Mouse (Mus musculus): ENCODE measurements around the gene Gm20388.
"Not testable (repeated sequence)": the region's sequence is repeated elsewhere in the genome, so short reads cannot be mapped to it uniquely, and the experiment has no call there.

Gm20388 gene

DNA sequence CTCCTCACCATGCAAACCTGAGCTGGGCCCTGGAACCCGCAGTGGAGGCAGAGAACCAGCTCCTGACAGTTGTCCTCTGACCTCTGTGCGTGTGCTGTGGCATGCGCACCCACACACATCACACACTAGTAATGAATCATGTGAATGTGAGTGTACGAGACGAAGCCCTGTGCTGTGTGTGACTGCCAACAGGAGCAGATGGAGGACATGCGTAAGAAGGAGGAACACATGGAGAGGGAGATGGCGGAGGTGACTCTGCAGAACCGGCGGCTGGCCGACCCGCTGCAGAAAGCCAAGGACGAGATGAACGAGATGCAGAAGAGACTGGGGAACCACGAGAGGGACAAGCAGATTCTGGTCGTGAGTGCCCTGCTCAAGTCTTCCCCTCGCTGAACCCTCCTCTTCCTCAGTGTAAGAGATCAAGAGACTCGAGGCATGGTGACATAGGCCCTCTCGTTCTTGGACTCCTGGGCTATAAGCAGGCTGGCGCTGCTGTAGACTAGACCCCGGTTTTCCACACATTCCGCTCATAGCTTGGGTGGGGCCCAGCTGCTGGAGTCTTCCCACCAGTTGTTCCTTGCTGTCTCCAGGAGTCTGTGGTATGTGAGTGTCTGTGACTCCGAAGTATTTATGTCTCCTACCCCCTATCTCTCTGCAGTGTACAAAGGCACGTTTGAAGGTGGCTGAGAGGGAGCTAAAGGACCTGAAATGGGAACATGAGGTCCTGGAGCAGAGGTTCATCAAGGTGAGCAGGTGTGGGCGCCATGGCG, 3617.3 kb downstream of the Gm20388 start:
- DNase-seq = no peak

DNA sequence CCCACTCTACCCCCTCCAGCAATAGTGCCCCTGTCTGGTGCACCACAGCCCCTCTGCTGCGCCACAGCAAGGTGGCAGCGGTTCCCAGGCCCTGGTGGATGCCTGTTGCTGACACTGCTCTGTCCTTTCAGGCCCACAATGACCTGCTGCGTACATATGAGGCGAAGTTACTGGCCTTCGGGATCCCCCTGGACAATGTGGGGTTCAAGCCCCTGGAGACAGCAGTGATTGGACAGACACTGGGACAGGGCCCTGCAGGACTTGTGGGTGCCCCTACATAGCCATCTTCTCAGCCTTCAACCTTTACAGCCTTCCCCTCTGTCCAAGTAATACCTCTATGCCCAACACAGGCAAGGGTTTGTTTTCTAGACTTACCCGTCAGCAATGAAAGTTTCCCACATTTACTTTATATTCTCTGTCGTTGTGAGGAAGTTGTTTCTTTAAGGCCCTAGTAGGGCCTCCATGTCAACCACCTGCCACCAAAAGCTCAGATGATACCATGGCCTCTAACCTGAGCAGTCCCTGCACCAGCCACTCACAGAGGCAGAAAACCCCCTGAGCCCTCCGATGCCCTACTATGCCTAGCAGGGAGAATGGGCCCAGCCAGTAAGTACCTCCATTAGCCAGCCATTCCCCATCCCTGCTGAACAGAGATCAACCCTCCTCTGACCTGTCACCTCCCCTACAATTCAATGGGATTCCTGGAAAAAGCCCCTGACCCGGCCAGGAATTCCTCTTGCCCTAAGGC, 3625.8 kb downstream of the Gm20388 start:
- DNase-seq = no peak

DNA sequence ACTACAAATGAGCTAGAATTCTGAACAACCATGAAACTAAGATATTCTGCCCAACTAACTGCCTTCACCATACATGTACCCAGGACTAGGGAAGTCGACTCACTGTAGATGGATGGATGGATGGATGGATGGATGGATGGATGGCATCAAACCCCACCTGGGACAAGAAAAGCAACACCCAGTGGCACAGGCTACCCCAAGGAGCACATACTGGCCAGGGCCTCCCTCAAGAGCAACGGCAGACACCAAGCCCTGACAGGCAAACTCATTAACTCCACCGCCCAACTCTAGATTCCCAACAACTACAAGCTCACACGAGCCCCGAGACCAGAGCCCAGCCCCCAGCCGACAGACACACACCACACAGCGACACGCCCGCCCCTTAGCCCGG, 3626.3 kb downstream of the Gm20388 start:
- no peak for DNase-seq

DNA sequence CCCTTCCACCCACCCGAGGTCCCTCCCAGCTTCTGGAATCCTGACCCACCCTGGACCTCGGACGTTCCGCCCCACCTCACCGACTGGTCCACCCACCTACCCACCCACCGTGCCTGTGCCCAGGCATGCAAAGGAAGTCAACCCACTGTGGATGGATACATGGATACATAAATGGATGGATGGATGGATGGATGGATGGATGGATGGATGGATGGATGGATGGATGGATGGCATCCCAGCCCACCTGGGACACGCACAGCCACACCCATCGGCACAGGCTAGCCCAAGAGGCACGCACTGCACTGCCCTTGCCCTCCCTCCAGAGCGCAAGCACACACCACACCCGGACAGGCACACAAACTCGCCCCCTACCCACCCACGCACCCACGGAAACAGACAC, 3627.0 kb downstream of the Gm20388 start:
- peak; percentile 34 to 37 for DNase-seq

DNA sequence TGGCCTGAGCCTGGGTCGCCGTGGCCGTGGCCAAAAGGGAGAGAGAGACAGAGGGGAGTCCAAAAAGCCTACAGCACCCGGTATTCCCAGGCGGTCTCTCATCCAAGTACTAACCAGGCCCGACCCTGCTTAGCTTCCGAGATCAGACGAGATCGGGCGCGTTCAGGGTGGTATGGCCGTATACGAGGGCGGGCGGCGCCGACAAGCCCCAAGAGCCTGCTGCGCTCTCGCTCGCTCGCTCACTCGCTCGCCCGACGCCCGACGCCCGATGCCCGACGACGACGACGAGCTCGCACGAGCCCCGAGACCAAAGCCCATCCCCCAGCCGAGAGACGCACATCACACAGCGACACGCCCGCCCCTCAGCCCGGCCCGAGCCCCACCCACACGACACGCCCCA, 3653.6 kb downstream of the Gm20388 start:
- not testable (repeated sequence) for DNase-seq

DNA sequence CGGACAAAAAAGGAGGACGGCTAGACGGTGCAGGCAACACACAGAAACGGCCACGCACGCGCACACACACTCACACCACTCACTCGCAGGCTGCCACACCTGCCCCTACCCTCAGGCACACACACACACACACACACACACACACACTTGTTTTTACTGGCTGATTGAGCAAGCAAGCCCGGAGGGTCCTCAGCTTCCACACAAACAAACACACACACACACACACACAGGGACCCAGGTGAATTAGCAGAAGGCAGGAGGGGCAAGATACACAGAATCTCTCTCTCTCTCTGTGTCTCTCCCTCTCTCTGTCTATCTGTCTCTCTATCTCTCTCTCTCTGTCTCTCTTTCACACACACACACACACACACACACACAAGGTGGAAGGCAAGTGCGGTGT, 3664.7 kb downstream of the Gm20388 start:
- DNase-seq = peak in 1 of 2 experiments; percentile 0

DNA sequence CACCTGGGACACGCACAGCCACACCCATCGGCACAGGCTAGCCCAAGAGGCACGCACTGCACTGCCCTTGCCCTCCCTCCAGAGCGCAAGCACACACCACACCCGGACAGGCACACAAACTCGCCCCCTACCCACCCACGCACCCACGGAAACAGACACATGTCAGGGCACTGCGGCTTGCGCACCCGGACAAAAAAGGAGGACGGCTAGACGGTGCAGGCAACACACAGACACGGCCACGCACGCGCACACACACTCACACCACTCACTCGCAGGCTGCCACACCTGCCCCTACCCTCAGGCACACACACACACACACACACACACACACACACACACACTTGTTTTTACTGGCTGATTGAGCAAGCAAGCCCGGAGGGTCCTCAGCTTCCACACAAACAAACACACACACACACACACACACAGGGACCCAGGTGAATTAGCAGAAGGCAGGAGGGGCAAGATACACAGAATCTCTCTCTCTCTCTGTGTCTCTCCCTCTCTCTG, 3690.1 kb downstream of the Gm20388 start:
- peak; percentile 33 to 39 for DNase-seq

DNA sequence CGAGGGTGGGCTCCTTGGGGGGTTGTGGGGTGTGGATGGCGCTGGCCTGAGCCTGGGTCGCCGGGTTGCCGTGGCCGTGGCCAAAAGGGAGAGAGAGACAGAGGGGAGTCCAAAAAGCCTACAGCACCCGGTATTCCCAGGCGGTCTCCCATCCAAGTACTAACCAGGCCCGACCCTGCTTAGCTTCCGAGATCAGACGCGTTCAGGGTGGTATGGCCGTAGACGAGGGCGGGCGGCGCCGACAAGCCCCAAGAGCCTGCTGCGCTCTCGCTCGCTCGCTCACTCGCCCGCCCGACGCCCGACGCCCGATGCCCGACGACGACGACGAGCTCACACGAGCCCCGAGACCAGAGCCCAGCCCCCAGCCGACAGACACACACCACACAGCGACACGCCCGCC, 3690.8 kb downstream of the Gm20388 start:
- DNase-seq = not testable (repeated sequence)

DNA sequence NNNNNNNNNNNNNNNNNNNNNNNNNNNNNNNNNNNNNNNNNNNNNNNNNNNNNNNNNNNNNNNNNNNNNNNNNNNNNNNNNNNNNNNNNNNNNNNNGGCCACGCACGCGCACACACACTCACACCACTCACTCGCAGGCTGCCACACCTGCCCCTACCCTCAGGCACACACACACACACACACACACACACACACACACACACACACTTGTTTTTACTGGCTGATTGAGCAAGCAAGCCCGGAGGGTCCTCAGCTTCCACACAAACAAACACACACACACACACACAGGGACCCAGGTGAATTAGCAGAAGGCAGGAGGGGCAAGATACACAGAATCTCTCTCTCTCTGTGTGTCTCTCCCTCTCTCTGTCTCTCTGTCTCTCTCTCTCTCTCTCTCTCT, 3702.0 kb downstream of the Gm20388 start:
- DNase-seq = not testable (repeated sequence)

DNA sequence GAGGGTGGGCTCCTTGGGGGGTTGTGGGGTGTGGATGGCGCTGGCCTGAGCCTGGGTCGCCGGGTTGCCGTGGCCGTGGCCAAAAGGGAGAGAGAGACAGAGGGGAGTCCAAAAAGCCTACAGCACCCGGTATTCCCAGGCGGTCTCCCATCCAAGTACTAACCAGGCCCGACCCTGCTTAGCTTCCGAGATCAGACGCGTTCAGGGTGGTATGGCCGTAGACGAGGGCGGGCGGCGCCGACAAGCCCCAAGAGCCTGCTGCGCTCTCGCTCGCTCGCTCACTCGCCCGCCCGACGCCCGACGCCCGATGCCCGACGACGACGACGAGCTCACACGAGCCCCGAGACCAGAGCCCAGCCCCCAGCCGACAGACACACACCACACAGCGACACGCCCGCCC, 3712.9 kb downstream of the Gm20388 start:
- DNase-seq = not testable (repeated sequence)

DNA sequence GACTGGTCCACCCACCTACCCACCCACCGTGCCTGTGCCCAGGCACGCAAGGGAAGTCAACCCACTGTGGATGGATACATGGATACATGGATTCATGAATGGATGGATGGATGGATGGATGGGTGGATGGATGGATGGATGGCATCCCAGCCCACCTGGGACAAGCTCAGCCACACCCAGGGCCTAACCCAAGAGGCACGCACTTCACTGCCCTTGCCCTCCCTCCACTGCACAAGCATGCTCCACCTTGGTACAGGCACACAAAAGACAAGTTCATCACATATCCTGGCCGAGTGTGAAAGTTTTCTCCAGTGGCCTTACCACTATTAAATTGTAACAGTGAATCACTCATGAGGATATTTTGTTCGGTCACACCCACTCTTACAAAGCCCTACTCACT, 3713.6 kb downstream of the Gm20388 start:
- no peak for DNase-seq

DNA sequence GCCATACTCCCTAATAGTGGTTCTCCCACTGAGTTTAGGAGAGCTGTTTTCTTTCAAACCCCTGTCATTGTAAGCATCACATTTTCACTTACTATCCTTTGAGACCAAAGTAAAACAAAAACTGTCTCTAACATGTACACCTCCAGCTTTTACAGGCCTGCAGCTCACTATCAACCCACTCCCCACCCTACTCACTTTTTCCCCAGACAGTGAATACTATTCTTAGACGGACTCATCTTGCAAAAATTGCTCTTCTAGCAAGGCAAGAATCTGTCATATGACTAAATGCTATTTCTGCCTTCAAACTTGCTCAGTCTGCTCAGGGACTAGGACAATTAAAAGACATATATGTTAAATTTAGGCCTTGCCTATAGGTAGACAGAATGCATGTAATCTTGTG, 3714.1 kb downstream of the Gm20388 start:
- DNase-seq = no peak

DNA sequence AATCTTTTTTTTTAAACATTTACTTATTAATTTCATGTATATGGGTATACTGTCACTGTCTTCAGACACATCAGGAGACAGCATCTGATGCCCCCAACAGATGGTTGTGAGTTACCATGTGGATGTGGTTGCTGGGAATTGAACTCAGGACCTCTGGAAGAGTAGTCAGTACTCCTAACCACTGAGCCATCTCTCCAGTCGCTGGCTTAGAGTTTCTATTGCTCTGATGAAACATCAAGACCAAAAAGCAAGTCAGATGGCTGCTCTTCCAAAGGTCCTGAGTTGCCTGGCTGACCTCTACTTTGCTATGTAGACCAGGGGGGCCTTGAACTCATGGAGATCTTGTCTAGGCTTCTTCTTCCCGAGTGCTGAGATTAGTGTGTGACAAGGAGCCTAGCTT, 3715.1 kb downstream of the Gm20388 start:
- no peak for DNase-seq

DNA sequence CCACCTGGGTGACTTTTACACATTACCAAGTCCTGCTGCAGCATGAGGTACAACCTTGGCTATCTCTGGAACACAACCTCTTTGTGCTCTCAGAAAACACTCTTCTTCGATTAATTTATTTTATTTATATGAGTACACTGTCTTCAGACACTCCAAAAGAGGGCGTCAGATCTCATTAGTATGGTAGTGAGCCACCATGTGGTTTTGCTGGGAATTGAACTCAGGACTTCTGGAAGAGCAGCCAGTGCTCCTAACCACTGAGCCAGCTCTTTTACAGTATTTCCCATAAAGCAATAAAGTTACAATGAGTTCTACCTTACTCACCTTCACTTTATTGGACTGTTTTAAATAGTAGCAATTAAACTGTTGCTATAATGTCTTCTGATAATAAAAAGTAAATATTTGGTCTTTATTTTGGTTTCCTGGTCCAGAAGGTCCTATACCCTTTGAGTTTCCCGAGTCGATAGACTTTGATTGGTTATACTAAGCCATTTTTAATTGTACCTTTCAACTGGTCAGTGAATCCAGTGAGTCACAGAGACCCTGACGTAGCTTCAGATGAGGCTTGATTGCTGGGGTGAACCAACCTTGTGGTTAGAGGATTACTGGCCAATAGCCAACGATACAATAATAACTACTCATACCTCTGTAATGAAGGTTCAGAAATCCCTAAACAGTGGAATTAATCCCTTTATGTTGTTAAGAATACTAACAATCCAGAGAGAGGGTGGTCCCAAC, 3716.9 kb downstream of the Gm20388 start:
- DNase-seq = no peak

DNA sequence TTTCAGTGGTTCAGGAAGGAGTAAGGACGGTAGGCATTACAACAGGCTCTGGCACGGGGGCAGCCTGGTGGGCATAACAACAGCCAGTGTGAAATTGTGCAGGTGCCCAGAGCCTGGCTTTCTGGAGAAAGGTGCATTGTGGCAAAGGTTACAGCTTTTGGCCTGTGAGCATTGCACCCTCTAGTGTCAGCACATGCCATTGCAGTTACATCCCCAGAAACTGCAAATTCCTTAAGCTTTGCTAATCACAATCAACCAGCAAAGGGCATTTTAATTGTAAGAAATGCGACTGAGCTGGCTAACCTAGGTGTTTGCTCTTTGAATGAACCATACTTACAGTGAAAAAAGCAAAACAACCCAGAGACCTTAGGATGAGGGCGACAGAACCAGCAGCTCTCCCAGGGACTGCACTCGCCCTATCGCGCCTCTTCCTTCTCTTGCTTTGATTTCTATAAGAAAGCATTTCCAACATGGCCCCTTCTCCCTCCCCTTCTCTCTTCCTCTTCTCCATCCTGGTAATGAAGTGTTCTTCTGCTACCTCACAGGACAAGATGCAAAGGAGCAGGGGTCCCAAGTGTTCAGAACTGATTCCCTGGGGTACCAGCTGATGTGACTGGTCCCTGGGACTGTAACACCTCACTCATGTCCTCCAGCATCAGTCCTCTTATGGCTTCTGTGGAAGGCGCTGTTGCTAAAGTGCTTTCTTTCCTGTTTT, 3717.8 kb downstream of the Gm20388 start:
- DNase-seq = peak; percentile 31 to 65

DNA sequence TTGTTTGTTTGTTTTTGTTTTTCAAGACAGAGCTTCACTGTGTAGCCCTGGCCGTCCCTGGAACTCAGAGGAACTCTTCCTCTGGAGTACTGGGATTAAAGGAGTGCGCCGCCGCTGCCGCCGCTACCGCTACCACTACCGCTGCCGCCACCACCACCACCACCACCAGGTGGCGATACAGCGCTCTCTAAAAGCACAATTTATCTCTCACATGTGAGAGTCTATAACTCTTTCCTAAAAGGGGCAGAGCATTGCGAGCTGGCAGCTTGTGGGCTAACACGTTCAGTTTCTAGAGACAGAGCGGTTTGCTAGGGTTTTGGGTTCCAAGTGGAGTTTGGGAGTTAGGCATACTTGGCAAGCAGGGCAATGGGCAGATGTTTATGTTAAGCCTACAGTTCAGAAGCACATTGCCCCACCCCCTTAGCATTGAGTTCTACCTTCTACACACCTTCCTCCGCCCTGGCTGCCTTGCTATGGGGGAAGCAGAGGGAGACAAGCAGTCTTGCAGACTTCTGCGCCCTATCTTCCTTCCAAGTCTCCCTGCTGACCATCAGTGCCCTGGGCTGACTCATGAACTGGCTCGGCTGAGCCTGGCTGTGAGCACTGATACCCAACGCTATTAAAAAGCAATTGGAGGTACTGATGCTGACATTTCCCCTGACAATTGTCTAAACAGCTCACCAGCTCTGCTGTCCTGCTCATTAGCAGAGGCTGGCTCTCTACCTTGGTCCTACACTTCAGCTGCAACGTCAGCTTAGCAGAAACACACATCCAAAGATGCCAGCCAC, 3718.5 kb downstream of the Gm20388 start:
- DNase-seq = peak; percentile 25 to 61

DNA sequence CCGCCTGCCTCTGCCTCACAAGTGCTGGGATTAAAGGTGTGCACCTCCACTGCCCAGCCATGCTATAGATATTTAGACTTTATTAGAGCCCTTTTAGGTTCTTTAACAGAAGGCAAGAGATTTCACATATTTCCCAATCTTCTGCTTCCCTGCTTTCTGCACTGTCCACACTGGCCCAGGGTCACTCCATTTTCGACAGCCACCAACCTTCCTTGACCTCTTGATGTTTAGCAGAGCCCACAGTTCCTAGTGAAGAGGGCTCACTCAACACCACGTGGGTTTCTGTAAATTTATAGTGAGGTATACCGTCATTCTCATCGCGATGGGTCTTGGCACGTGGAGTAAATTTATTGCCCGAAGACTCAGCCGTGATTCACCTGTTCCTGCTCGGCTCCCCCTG, 3719.4 kb downstream of the Gm20388 start:
- no peak for DNase-seq

DNA sequence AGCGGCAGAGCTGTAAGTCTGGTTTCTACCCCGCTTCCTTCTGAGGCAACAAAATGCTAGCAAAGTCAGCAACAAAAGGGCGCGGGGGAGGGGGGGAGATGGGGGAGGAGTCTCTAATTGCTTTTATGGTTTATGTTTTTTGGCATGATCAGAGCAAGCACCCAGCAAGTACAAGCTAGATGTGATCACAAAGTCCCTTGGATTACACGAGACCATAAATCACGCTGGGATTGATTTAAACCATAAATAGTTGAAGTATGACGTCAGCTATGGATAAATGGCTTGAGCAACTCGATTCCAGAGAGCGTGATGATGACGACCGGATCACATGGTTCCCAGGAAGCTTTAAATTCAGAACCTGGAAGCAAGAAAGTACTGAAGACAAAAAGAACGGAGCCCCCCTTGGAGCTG, 3720.2 kb downstream of the Gm20388 start:
- DNase-seq = no peak

DNA sequence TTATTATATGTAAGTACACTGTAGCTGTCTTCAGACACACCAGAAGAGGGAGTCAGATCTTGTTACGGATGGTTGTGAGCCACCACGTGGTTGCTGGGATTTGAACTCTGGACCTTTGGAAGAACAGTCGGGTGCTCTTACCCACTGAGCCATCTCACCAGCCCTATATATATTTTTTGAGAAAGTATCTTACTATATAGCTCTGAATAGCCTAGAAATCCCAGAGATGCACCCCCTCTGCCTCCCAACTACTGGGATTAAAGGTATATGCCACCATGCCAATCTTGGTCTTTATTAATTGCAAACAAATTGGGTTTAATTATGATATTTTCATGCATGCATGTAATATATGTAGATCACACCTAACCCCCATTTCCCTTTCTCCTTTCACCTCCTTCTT, 3721.1 kb downstream of the Gm20388 start:
- DNase-seq = not testable (repeated sequence)

DNA sequence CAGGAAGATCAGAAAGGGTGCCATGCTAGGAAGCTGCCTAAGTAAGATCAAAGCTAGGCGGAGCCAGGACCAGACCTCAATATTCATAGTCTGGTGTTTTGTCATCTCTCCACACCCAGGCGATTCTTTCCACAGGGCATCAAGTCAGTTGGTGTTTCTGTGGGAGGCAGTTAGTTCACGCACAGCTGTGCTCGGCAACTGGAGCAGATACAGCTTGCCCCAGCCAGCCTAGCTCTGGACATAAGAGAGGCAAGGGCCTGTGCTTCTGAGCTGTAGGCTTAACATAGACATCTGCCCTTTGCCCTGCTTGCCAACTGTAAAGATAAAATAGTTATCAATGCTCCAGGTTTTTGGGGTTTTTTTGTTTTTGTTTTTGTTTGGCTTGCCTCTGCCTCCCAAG, 3721.6 kb downstream of the Gm20388 start:
- no peak for DNase-seq

DNA sequence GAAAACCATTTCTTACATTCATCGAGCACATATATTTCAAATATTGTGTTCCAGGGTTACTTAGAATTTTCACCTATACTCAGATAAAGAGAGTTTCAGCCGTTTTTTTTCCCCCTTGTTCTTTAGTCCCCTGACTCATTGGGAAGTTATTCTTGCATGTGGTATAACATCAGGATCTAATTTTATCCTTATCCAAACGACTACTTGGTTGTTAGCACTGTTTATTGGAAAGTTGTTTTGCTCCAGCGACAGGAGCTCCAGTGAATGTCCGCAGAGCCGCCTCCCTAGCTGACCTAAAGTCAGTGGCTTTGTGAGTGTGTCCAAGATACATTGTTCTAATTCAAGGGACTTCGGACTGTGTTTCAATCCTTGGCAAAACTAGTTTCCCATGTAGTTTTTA, 3723.2 kb downstream of the Gm20388 start:
- DNase-seq = no peak

Measured in kidney, adult 8-10 months (tissue).